Mouse (Mus musculus) heart, adult 2 months (tissue): ENCODE measurements around the gene Man1c1.

Source experiments
- CTCF ChIP-seq: fragments of 200-600 bp; IDR thresholded peaks from 2 replicates; pipeline ENCODE4 v1.8.1; 2022; ENCODE audit warnings: antibody characterized with exemption, mild to moderate bottlenecking, moderate library complexity
- EP300 ChIP-seq: fragments of 200-500 bp; IDR thresholded peaks from 2 replicates; pipeline ENCODE4 v1.6.1; 2011; ENCODE audit warnings: low read depth, low read length, control low read depth; ENCODE audit not compliant: insufficient read depth
- POLR2A ChIP-seq: fragments of 200-500 bp; IDR thresholded peaks from 2 replicates; pipeline ENCODE4 v1.6.1; 2011; ENCODE audit warnings: mild to moderate bottlenecking, low read depth, low read length, control low read depth; ENCODE audit not compliant: insufficient read depth

- TF ChIP-seq CTCF (no peak), EP300 (no peak), POLR2A (no peak)
These were observed 114.3 kb downstream of the Man1c1 start for GRCm38 (mm10) chr4:134589786-134590185.
